Mouse (Mus musculus): ENCODE results near the gene Ssbp3. TPM values are rescaled to one million over a fixed set of nuclear protein-coding genes. Genes with fewer than 3 reads are reported as not detected.
A peak's percentile ranks its signal among the peaks of the same experiment; 100 is the strongest.

The Ssbp3 gene
- polyA plus RNA-seq, 1 experiment = 130 TPM

DNA sequence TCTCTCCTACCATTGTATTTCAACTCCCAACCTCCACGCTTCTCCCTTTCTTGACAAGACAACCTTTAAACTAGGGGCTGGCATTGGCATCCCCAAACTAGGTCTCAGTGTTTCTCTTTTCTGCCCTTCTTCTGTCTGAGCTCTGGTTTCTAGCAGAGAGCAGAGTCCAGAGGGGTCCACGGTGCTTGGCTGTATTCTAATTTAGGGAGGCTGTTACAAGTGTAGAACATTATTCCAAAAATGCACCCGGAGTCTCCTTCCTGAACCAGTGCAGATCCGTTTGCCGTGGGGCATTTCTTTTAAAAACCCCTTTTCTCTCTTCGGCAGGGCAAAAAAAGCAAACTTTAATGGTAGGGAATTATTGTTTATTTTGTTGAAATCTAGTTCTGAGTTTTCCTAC, 704 bp upstream of the Ssbp3 start:
- Histone ChIP-seq H3K4me1 (replicated peaks; ENCODE audit: control insufficient read depth, insufficient read depth, low read length) (peaks cover 51% of the 10 kb centered on the region), H3K27ac (ENCODE audit: control insufficient read depth, insufficient read depth, low read length) (peak overlapping the region; percentile 93), H3K36me3 (ENCODE audit: control insufficient read depth, insufficient read depth, low read length) (no peaks in the 10 kb centered on the region), H3K27me3 (ENCODE audit: control insufficient read depth, insufficient read depth, low read length) (no peaks in the 10 kb centered on the region), H3K4me3 (ENCODE audit: control insufficient read depth, insufficient read depth, low read length) (peak overlapping the region; percentile 12; the same call in 1 of the 2 replicates)
- TF ChIP-seq CTCF (IDR thresholded peaks at IDR 0.05; ENCODE audit: borderline replicate concordance, control insufficient read depth, extremely low read depth, insufficient read depth, low read length, poor library complexity) (no peak), POLR2A (IDR thresholded peaks at IDR 0.05; ENCODE audit: control insufficient read depth, extremely low read depth, insufficient read depth, low read length, poor library complexity) (no peak)
- under 1% methylated on average over 6 of the region's 6 CpGs for WGBS
- peak; percentile 36 for DNase-seq

DNA sequence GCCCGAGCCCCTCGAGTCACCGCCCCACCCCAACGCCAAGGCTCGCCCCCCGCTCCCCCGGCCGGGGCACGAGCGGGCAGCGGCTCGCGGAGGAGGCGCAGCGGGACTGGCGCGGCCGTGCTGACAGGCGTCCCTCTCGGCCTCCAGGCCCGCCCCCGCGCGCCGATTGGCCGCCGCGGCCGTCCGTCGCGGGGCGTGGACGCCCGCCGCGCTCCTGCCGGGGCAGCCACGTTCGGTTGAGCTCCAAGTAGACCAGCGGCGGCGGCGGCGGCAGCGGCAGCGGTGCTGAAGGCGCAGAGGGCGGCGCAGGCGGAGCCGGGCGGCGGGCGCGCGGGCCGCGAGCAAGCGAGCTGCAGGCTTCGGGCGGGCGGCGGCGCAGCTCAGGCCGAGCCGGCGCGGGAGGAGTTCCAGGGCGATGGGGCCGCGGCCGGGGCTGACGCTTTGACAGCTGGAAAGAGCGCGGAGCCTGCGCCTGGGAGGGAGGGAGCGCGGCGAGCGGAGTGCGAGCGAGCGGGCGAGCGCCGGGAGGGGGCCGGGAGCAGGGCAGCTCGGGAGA, 823 bp downstream of the Ssbp3 start:
- H3K4me1 ChIP-seq (replicated peaks; ENCODE audit: control insufficient read depth, insufficient read depth, low read length) = peaks cover 54% of the 10 kb centered on the region

DNA sequence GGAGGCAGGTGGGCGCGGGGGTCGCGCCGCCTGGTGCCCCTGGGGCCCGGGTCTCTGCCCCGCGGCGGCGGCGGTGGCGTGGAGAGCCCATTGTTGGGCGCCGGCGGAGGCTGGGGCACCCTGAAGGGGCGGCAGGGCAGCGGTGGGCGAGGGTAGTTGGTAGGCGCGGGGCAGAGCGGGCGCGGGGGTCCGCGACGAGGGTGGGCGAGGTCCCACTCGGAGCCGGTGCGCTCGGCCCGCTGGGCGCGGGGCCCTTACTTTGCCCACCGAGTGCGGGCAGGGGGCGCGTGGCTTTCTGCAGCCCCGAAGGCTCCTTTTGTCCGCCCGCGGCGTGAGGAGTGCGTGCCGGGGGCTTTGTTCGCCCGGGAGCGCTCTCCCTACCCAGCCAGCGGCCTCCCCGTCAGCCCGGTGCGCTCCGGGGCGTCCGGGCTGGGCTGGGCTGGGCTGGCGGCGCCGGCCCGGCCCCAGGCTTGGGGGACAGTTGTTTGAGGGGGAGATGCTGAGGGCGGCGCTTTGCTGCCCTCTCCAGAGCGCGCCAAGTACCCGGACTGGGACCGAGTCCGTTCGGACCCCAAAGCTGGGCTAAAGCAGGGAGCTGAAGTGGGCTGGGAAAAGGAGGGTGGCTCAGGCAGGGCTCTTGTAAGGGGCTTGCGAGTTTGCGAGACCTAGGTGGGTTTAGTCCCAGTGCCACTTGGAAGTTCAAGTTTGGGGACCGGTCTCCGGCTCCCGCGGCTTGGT, 1.6 kb downstream of the Ssbp3 start:
- TF ChIP-seq CTCF (IDR thresholded peaks at IDR 0.05; ENCODE audit: borderline replicate concordance, control insufficient read depth, extremely low read depth, insufficient read depth, low read length, poor library complexity) (0 out of 2 replicates have a peak, but pooled peaks have one; percentile 10), POLR2A (IDR thresholded peaks at IDR 0.05; ENCODE audit: control insufficient read depth, extremely low read depth, insufficient read depth, low read length, poor library complexity) (no peak)
- peak overlapping the region; percentile 83 for H3K4me3 ChIP-seq (ENCODE audit: control insufficient read depth, insufficient read depth, low read length)
- no peaks in the 10 kb centered on the region for H3K27me3 ChIP-seq (ENCODE audit: control insufficient read depth, insufficient read depth, low read length)
- peaks cover 21% of the 10 kb centered on the region for H3K36me3 ChIP-seq (ENCODE audit: control insufficient read depth, insufficient read depth, low read length)
- DNase-seq = peak; percentile 36
- peaks cover 54% of the 10 kb centered on the region for H3K4me1 ChIP-seq (replicated peaks; ENCODE audit: control insufficient read depth, insufficient read depth, low read length)
- WGBS = under 1% methylated on average over 62 of the region's 73 CpGs
- H3K27ac ChIP-seq (ENCODE audit: control insufficient read depth, insufficient read depth, low read length) = no peak overlapping the region

More for the DNA sequence above, 823 bp downstream of the Ssbp3 start:
- Histone ChIP-seq H3K27ac (ENCODE audit: control insufficient read depth, insufficient read depth, low read length) (peak overlapping the region; percentile 100; the same call in 1 of the 2 replicates), H3K4me3 (ENCODE audit: control insufficient read depth, insufficient read depth, low read length) (peak overlapping the region; percentile 92), H3K36me3 (ENCODE audit: control insufficient read depth, insufficient read depth, low read length) (peaks cover 13% of the 10 kb centered on the region), H3K27me3 (ENCODE audit: control insufficient read depth, insufficient read depth, low read length) (no peaks in the 10 kb centered on the region)
- WGBS = under 1% methylated on average over 79 of the region's 89 CpGs
- DNase-seq = peak; percentile 94
- TF ChIP-seq CTCF (IDR thresholded peaks at IDR 0.05; ENCODE audit: borderline replicate concordance, control insufficient read depth, extremely low read depth, insufficient read depth, low read length, poor library complexity) (no peak), POLR2A (IDR thresholded peaks at IDR 0.05; ENCODE audit: control insufficient read depth, extremely low read depth, insufficient read depth, low read length, poor library complexity) (peak; percentile 97)

DNA sequence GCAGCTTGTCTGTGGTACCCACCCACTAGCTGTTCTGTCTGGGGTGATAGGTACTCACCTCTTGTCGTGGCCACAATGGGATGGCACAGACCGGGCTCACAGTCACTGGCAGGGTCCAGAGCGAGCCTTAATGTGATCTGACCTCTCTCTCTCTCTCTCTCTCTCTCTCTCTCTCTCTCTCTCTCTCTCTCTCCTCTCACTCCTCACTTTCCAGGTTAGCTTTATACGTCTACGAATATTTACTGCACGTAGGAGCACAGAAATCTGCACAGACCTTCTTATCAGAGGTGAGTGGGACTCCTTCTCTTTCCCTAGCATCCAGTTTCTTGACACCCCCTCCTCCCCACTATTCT, 2.2 kb downstream of the Ssbp3 start:
- Histone ChIP-seq H3K4me1 (replicated peaks; ENCODE audit: control insufficient read depth, insufficient read depth, low read length) (peaks cover 49% of the 10 kb centered on the region), H3K36me3 (ENCODE audit: control insufficient read depth, insufficient read depth, low read length) (peaks cover 27% of the 10 kb centered on the region), H3K4me3 (ENCODE audit: control insufficient read depth, insufficient read depth, low read length) (peak overlapping the region; percentile 83), H3K27ac (ENCODE audit: control insufficient read depth, insufficient read depth, low read length) (no peak overlapping the region), H3K27me3 (ENCODE audit: control insufficient read depth, insufficient read depth, low read length) (no peaks in the 10 kb centered on the region)
- WGBS = 18% methylated on average over 6 of the region's 6 CpGs
- no peak for DNase-seq
- TF ChIP-seq CTCF (IDR thresholded peaks at IDR 0.05; ENCODE audit: borderline replicate concordance, control insufficient read depth, extremely low read depth, insufficient read depth, low read length, poor library complexity) = no peak
- TF ChIP-seq POLR2A (IDR thresholded peaks at IDR 0.05; ENCODE audit: control insufficient read depth, extremely low read depth, insufficient read depth, low read length, poor library complexity) = no peak

DNA sequence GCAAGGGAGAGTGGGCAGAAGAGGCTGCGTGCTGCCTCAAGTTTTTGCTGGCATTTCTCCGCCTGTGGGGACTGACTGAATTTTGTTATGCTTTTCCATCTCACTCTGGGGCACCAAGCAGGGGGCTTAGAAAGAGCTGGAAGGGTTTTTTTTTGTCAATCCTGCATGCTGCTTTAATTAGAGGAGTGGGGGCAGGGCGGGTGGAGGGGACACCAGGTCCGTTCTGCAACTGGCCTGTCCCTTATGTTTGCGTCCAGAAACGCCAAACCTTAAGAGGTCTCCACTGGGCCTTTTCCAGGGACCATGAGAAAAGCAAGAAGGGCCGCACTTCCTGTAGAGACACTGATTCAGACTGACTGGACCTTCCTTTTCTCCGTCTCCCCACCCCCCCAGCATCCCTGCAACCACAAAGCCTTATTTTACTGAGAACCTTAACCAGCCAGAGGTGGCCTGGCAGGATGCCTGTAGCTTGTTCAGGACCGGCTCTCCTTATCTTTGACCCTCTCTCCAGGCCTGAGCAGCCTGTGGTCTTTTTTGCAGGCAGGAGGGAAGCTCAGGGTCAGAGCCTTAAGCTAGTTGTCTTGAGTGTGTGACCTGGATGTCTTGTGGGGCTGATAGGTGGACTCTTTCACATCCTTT, 3.0 kb downstream of the Ssbp3 start:
- no peak for DNase-seq
- no peak overlapping the region for H3K4me3 ChIP-seq (ENCODE audit: control insufficient read depth, insufficient read depth, low read length)
- H3K27me3 ChIP-seq (ENCODE audit: control insufficient read depth, insufficient read depth, low read length) = no peaks in the 10 kb centered on the region
- H3K4me1 ChIP-seq (replicated peaks; ENCODE audit: control insufficient read depth, insufficient read depth, low read length) = peaks cover 41% of the 10 kb centered on the region
- no peak overlapping the region for H3K27ac ChIP-seq (ENCODE audit: control insufficient read depth, insufficient read depth, low read length)
- TF ChIP-seq POLR2A (IDR thresholded peaks at IDR 0.05; ENCODE audit: control insufficient read depth, extremely low read depth, insufficient read depth, low read length, poor library complexity) (no peak), CTCF (IDR thresholded peaks at IDR 0.05; ENCODE audit: borderline replicate concordance, control insufficient read depth, extremely low read depth, insufficient read depth, low read length, poor library complexity) (no peak)
- 76% methylated on average over 9 of the region's 9 CpGs for WGBS
- H3K36me3 ChIP-seq (ENCODE audit: control insufficient read depth, insufficient read depth, low read length) = peaks cover 31% of the 10 kb centered on the region

DNA sequence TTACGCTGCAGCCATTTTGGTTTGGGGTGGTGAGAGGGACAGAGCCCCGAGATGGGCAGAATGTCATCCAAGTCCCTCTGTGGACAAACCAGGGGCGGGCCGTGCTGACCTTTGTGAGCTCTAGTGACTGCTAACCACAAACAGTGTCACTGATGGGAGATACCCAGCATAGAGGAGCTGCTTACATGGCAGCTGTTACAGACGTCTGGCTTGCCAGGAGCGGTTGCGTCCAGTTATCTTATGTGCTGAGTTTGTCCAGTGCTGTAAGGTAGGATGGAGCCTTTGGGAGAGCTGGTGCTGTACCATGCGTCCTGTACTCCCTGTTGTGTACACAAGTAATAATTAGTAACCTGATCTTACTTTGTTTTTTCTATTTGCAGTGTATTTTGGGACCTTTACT, 4.8 kb downstream of the Ssbp3 start:
- DNase-seq = no peak
- H3K36me3 ChIP-seq (ENCODE audit: control insufficient read depth, insufficient read depth, low read length) = peaks cover 44% of the 10 kb centered on the region

More for the DNA sequence above, 4.8 kb downstream of the Ssbp3 start:
- 82% methylated on average over 8 of the region's 8 CpGs for WGBS
- H3K4me1 ChIP-seq (replicated peaks; ENCODE audit: control insufficient read depth, insufficient read depth, low read length) = peaks cover 35% of the 10 kb centered on the region
- TF ChIP-seq CTCF (IDR thresholded peaks at IDR 0.05; ENCODE audit: borderline replicate concordance, control insufficient read depth, extremely low read depth, insufficient read depth, low read length, poor library complexity) = no peak
- TF ChIP-seq POLR2A (IDR thresholded peaks at IDR 0.05; ENCODE audit: control insufficient read depth, extremely low read depth, insufficient read depth, low read length, poor library complexity) = no peak
- H3K27ac ChIP-seq (ENCODE audit: control insufficient read depth, insufficient read depth, low read length) = no peak overlapping the region
- no peaks in the 10 kb centered on the region for H3K27me3 ChIP-seq (ENCODE audit: control insufficient read depth, insufficient read depth, low read length)
- no peak overlapping the region for H3K4me3 ChIP-seq (ENCODE audit: control insufficient read depth, insufficient read depth, low read length)
